19 mouse cellular contexts compared by ENCODE assay signal in the genomic region with DNA sequence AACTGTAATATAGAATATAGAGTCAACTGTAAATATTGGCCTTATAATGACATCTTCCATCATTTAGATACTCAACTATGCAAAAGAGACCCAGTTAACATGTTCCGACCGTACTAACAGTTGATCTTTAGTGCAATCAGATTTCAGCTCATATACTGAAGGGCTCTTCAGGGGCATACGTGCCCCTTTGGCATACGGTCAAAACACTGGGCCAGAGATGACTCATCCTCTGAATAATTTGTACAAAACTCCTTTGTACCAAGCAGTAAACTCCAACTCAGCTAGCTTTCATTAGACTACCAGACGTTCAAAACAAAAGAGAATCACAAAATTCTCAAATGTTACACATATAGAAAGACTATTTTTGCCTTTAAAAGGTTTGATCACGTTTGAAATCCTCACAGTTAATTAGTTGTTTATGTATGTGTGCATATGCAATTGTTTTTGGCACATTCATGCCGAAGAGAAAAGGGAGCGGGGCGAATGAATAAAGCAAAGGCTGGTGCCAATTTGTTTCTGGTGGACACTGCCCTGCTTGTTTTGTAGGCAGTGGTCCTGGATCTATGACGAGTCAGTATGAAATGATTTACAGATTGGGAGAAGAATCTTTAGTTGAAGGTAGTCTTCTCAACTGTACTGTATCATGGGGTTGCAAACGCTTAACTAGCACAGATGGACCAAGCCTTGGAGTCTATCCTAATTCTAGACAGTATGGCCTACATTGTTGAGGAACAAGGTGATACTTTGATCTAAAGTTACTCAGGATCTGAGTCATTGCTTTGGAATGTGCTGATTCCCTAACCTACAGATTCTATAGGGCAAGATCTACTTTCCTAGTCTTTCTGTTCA. TPM values are rescaled to one million over a fixed set of nuclear protein-coding genes. Genes with fewer than 3 reads are reported as not detected.
DNase-seq lines count a peak whose midpoint lies in the region; ATAC-seq lines count a peak whose summit lies in the region.
"Had no signal": no experiment of that assay in that cellular context is flagged by ENCODE, and none has a peak within 500 bp of the region (broad histone marks: within the 10 kb centered on the region; RNA-seq: fewer than 3 reads in every experiment).

No protein-coding gene starts in this region.

- no peak overlapping the region for H3K27ac ChIP-seq in forebrain, embryonic 16.5 days (ENCODE audit: low read length)
- no peak overlapping the region for H3K27ac ChIP-seq in forebrain, embryonic 15.5 days (replicated peaks)
- H3K27ac ChIP-seq: embryonic facial prominence, embryonic 12.5 days; heart, embryonic 10.5 days; hindbrain, embryonic 14.5 days; midbrain, embryonic 10.5 days had no signal

- no peak overlapping the region for H3K4me3 ChIP-seq in forebrain, embryonic 16.5 days (replicated peaks; ENCODE audit: low read length)
- no peak overlapping the region for H3K4me3 ChIP-seq in forebrain, embryonic 15.5 days
- H3K4me3 ChIP-seq: embryonic facial prominence, embryonic 12.5 days; heart, embryonic 10.5 days; midbrain, embryonic 10.5 days had no signal

- no peak overlapping the region for H3K4me2 ChIP-seq in forebrain, embryonic 16.5 days (ENCODE audit: low read length)
- H3K4me2 ChIP-seq in forebrain, embryonic 15.5 days (replicated peaks) = no peak overlapping the region
- H3K4me2 ChIP-seq: embryonic facial prominence, embryonic 12.5 days; hindbrain, embryonic 14.5 days; lung, embryonic 14.5 days had no signal

- peak; percentile 8 for DNase-seq in adrenal gland, postnatal 10 days
- no peak for DNase-seq in adrenal gland, adult 8-10 months
- DNase-seq in left cerebral cortex, postnatal 4 days = peak; percentile 31
- no peak for DNase-seq in left cerebral cortex, adult 11 months (ENCODE audit: low spot score)
- no peak for DNase-seq in kidney, postnatal 25 days
- DNase-seq: heart, postnatal 10 days; lung, embryonic 14.5 days; lung, postnatal 4 days; right cerebral cortex, postnatal 4 days; thymus, postnatal 14 days had no signal

- intact Hi-C loops in left cerebral cortex, postnatal 4 days (cut with DNase I) = no loop called here

- H3K36me3 ChIP-seq in forebrain, embryonic 16.5 days (ENCODE audit: control insufficient read depth, insufficient read depth) = no peaks in the 10 kb centered on the region
- H3K36me3 ChIP-seq in forebrain, embryonic 15.5 days = no peaks in the 10 kb centered on the region
- H3K36me3 ChIP-seq: embryonic facial prominence, embryonic 12.5 days; heart, embryonic 10.5 days; midbrain, embryonic 10.5 days had no signal

- ATAC-seq in forebrain, embryonic 16.5 days = peak; percentile 54; the same call in 1 of the 2 replicates
- ATAC-seq in forebrain, embryonic 15.5 days (replicated peaks) = no peak; the same call in 1 of the 2 replicates
- ATAC-seq: intestine, postnatal 0 days had no signal

- no peak overlapping the region for H3K9ac ChIP-seq in forebrain, embryonic 16.5 days (replicated peaks; ENCODE audit: low read depth, low read length)
- H3K9ac ChIP-seq in forebrain, embryonic 15.5 days (replicated peaks) = no peak overlapping the region
- H3K9ac ChIP-seq: embryonic facial prominence, embryonic 12.5 days; hindbrain, embryonic 14.5 days; lung, embryonic 14.5 days had no signal

- H3K27me3 ChIP-seq in forebrain, embryonic 16.5 days (replicated peaks; ENCODE audit: control insufficient read depth, insufficient read depth, low read length) = no peaks in the 10 kb centered on the region
- no peaks in the 10 kb centered on the region for H3K27me3 ChIP-seq in forebrain, embryonic 15.5 days
- H3K27me3 ChIP-seq: CH12.LX; embryonic facial prominence, embryonic 12.5 days had no signal

- WGBS in forebrain, embryonic 16.5 days = 43% methylated on average over 11 of the region's 11 CpGs
- WGBS in forebrain, embryonic 15.5 days = 42% methylated on average over 11 of the region's 11 CpGs

- H3K9me3 ChIP-seq in forebrain, embryonic 16.5 days (ENCODE audit: control insufficient read depth, low read length) = no peaks in the 10 kb centered on the region
- no peaks in the 10 kb centered on the region for H3K9me3 ChIP-seq in forebrain, embryonic 15.5 days
- H3K9me3 ChIP-seq: embryonic facial prominence, embryonic 12.5 days; heart, embryonic 10.5 days; midbrain, embryonic 10.5 days had no signal

- H3K4me1 ChIP-seq in forebrain, embryonic 16.5 days (replicated peaks; ENCODE audit: control insufficient read depth, insufficient read depth, low read length) = 0 out of 2 replicates have a peak, but pooled peaks cover 2% of the 10 kb centered on the region
- H3K4me1 ChIP-seq in forebrain, embryonic 15.5 days = peaks cover 4% of the 10 kb centered on the region; the same call in 1 of the 2 replicates
- H3K4me1 ChIP-seq: embryonic facial prominence, embryonic 12.5 days; heart, embryonic 10.5 days had no signal

RNA-seq across cellular contexts. Expression of gene Amph, which starts 8.3 kb away (rescaled TPM):
- 1 to 10 TPM; 4.7 to 6.2 TPM for total RNA-seq in adrenal gland, postnatal 10 days (2021)
- 10 to 100 TPM in 2 of 4 experiments, 1 to 10 TPM in 2; 7.8 to 13.6 (median 11.2) TPM for total RNA-seq in adrenal gland, adult 8-10 months (2022)
- polyA plus RNA-seq in forebrain, embryonic 16.5 days (2015; fragmentation: Nextera tagmentation; extraction: Ambion mirVana) = 43.5 and 45.0 TPM in 2 replicates
- polyA plus RNA-seq in forebrain, embryonic 15.5 days (2015; fragmentation: Nextera tagmentation; extraction: Ambion mirVana) = 33.9 and 38.2 TPM in 2 replicates
- total RNA-seq in left cerebral cortex, postnatal 4 days (2021) = 100 to 1,000 TPM; 177 to 184 TPM
- total RNA-seq: CH12.LX had no signal
- polyA plus RNA-seq: liver, adult 2 months had no signal

Comparison
In these comparisons a context has a peak if more than half of its experiments do, and no peak if none do; other contexts are left out.
1. DNase-seq: peak in adrenal gland, postnatal 10 days (single experiment) and left cerebral cortex, postnatal 4 days (single experiment); none in adrenal gland, adult 8-10 months (single experiment), left cerebral cortex, adult 11 months (single experiment) and kidney, postnatal 25 days (0 of 2).
2. RNA of gene Amph, which starts 8.3 kb away (total RNA-seq): 177 to 184 TPM in left cerebral cortex, postnatal 4 days; 7.8 to 13.6 TPM in adrenal gland, adult 8-10 months and 4.7 to 6.2 TPM in adrenal gland, postnatal 10 days; every median in the first group is over 10 times any median in the second.